Mouse (Mus musculus) telencephalon, adult 2 months (tissue): ENCODE results near the gene Odf3b.

Experiments used
- DNase-seq: peaks from one replicate; pipeline ENCODE4 v3.0.0-alpha.2; 2011; ENCODE audit warnings: low read depth, low spot score

The Odf3b gene

GRCm38 (mm10) chr15:89378831-89379401, at the start of gene Odf3b:
Odf3b (minus strand) TSS chr15:89379282.
- DNase-seq = no peak

- no peak for DNase-seq
Observed at GRCm38 (mm10) chr15:89428136-89428790, 49.2 kb upstream of the Odf3b start.

GRCm38 (mm10) chr15:89426716-89427115, 47.6 kb upstream of the Odf3b start:
- DNase-seq = no peak

GRCm38 (mm10) chr15:89425711-89426121, 46.6 kb upstream of the Odf3b start, which contains the start of gene Cpt1b:
Cpt1b (minus strand) TSS chr15:89425863.
- no peak for DNase-seq

DNA sequence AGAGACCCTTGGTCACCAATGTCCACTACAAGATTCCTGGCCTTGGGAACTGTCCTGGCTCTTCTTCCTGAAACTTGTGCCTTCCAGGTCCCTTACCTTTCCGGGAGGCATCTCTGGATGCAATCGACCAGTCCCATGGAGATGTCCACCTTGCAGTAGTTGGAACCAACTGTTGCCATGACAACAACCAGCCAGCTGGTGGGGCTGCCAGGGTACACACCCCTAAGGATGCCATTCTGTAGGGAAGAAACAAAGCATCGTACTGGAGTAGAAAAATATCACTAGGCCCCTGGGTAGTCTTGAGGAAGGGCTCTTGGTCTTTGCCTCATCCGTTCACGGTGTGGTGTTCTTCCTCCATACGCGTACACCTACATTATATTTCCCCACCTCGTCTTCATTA, 45.5 kb upstream of the Odf3b start:
- DNase-seq = no peak

DNA sequence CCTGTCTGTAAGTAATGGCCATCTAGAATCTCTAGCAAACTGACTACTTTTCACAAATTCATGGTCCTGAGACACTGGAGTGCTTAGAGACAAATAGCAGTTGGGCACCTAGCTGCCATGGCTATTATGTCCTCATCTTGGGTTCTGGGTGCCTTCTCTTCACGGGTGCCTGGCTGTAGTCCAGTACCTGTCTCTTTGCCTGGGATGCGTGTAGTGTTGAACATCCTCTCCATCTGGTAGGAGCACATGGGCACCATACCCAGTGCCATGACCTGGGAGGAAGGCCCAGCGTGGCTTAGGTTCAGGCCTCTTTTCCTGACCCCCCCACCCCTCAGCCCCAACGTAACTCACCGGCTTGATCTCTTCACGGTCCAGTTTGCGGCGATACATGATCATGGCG, 42.9 kb upstream of the Odf3b start:
- DNase-seq = no peak

GRCm38 (mm10) chr15:89415282-89415681, 36.2 kb upstream of the Odf3b start:
- no peak for DNase-seq

DNA sequence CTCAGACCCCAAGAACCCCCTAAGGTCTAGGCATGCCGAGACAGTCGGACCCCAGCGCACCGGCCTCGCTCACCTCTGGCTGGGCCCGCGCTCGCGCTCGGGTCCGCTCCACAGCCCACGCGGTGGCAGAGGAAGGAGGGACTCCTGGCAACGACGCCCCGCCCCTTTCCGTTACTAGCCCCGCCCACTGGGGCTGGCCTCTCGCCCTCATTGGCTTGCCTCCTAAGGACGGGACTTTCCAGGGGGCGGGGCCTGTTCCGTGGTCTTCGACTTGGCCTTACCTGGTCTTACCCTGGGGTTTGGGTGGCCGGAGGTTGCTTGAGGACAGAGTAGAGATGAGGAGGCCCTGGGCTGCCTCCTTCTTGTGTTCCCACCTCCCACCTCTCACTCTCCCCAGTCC, 31.0 kb upstream of the Odf3b start, which contains the start of gene Syce3:
Syce3 (minus strand) TSS at position 386 of the 400 bp plus-strand sequence.
- DNase-seq = no peak

GRCm38 (mm10) chr15:89406691-89407090, 27.6 kb upstream of the Odf3b start:
- no peak for DNase-seq

GRCm38 (mm10) chr15:89404831-89405623, 25.9 kb upstream of the Odf3b start:
- no peak for DNase-seq

DNA sequence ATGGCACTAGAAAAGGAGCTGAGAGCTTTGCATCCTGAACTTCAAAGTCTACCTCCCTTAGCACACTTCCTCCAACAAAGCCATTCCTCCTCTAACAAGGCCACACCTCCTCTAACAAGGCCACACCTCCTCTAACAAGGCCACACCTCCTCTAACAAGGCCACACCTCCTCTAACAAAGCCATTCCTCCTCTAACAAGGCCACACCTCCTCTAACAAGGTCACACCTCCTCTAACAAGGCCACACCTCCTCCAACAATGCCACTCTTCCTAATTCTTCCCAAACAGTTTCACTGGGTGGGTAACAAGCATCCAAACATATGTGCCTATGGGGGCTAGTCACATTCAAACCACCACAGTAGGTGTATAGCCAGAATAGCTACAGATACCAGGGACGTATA, 23.4 kb upstream of the Odf3b start:
- no peak for DNase-seq

DNA sequence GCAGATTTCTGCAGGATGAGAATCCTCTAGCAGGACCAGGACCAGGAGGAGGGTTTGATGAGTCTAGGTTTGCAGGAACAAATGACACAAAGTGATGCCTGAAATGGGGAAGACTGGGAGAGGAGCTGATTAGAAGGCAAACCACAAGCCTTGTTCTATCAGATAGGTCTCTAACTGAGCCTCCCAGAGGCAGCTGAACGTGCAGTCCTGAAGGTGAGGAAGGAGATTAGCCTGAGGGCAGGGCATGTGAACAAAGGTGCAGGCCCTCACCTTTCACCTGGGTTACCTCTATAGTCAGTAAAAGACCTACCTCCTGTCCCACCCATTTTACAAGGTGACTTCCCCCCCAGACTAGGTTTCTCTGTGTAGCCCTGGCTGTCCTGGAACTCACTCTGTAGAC, 20.6 kb upstream of the Odf3b start:
- DNase-seq = no peak

- no peak for DNase-seq
Observed at GRCm38 (mm10) chr15:89398146-89398545, 19.1 kb upstream of the Odf3b start.

- DNase-seq = no peak
Observed at GRCm38 (mm10) chr15:89396883-89397282, 17.8 kb upstream of the Odf3b start.

DNA sequence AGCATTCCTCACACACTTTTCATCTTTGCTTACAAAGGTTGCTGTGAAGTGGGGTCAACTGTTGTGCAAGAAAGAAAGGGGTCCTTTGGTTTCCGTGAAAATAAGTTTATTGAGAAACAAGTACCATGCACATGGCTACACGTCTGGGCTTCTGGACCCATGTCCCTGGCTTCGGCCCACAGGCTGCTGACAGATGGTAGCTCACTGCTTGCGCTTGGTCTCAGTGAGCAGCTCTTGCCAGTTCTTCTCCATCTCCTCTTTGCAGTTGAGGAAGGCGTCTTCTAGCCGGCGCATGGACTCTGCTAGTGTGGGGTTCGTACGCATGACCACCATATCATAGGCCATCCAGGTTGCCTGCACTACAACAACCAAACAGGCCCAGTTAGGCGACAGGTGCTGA, 11.0 kb upstream of the Odf3b start:
- no peak for DNase-seq

GRCm38 (mm10) chr15:89387127-89387526, 8.0 kb upstream of the Odf3b start:
- no peak for DNase-seq

GRCm38 (mm10) chr15:89384617-89385016, 5.5 kb upstream of the Odf3b start, which contains the start of gene Klhdc7b:
Klhdc7b (plus strand) TSS chr15:89384917.
- no peak for DNase-seq

DNA sequence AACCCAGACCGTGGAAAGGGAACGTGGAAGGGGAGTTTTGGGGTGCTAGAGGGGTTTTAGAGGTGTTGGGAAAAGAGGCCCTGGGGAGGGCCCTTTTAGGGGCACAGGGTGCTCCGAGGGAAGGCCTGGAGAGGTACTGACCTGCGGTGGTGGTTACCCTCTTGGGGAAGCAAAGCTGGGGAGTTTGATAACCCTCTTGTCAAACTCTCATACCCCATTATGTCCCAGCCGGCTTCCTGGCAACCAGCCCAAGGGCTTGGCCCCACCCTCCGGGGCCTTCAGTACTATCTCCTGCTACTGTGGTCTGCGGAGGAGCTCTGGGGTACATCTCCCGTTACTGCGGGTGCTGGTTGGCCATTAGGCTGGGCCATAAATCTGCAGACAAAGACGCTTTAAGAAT, 347 bp upstream of the Odf3b start:
- DNase-seq = no peak

- DNase-seq = no peak
Observed at GRCm38 (mm10) chr15:89377938-89378828, 899 bp downstream of the Odf3b start.

- no peak for DNase-seq
Observed at GRCm38 (mm10) chr15:89377362-89377761, 1.7 kb downstream of the Odf3b start.

DNA sequence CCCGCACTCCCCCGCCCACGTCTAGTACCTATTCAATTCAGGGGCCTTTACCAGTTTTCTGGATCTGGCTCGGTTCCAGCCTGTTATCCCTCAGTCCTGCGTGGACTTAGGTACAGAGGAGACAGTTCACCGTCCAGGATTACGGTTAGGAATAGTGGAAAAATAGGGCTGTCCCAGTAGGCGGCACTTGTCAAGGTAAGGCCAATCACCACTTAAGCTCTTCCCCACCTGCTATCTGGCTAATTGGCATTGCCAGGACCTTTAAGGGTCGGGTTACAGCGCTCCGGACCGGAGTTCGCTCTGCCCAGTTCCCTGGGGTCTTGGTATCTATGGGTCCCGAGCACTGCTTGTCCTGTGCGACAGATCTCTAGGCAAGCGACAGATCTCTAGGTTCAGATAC, 2.1 kb downstream of the Odf3b start, which contains the start of gene Tymp:
Tymp (minus strand) TSS at position 83 of the 400 bp plus-strand sequence.
- DNase-seq = no peak
